Mouse (Mus musculus): ENCODE measurements at regions not wholly inside any gene's neighbourhood (a gene's known extent, or its start where the extent isn't known, plus 50 kb on each side); places are given as distances from the start of the nearest gene placed in this dataset.

- H3K27ac ChIP-seq (ENCODE audit: low read length), result no peak overlapping the region
- H3K27me3 ChIP-seq (ENCODE audit: control insufficient read depth, insufficient read depth, low read length), result no peaks in the 10 kb centered on the region
- H3K4me2 ChIP-seq (ENCODE audit: low read depth, low read length), result no peak overlapping the region
- no peak for ATAC-seq (ENCODE audit: insufficient read depth, low FRiP score)
- no peaks in the 10 kb centered on the region for H3K4me1 ChIP-seq (ENCODE audit: control insufficient read depth, insufficient read depth, low read length)
- H3K4me3 ChIP-seq (replicated peaks; ENCODE audit: low read length), result no peak overlapping the region
- H3K9me3 ChIP-seq (replicated peaks; ENCODE audit: control insufficient read depth, low read length), result no peaks in the 10 kb centered on the region
- no peak overlapping the region for H3K9ac ChIP-seq (ENCODE audit: low read length)
- WGBS, result 68% methylated on average over 3 of the region's 3 CpGs
- no peaks in the 10 kb centered on the region for H3K36me3 ChIP-seq (ENCODE audit: control insufficient read depth, insufficient read depth, low read length)
These were observed 408.4 kb upstream of the Fam174a start for GRCm38 (mm10) chr1:94904982-94905507.

- Histone ChIP-seq H3K4me1 (ENCODE audit: control insufficient read depth, insufficient read depth, low read length) (no peaks in the 10 kb centered on the region), H3K27me3 (ENCODE audit: control insufficient read depth, insufficient read depth, low read length) (no peaks in the 10 kb centered on the region)
These were observed 402.6 kb upstream of the Fam174a start for GRCm38 (mm10) chr1:94910839-94911238.

More at GRCm38 (mm10) chr1:94910839-94911238, 402.6 kb upstream of the Fam174a start:
- Histone ChIP-seq H3K36me3 (ENCODE audit: control insufficient read depth, insufficient read depth, low read length) (no peaks in the 10 kb centered on the region), H3K9ac (ENCODE audit: low read length) (no peak overlapping the region), H3K4me2 (ENCODE audit: low read depth, low read length) (no peak overlapping the region), H3K27ac (ENCODE audit: low read length) (no peak overlapping the region), H3K4me3 (replicated peaks; ENCODE audit: low read length) (no peak overlapping the region), H3K9me3 (replicated peaks; ENCODE audit: control insufficient read depth, low read length) (no peaks in the 10 kb centered on the region)
- no peak for ATAC-seq (ENCODE audit: insufficient read depth, low FRiP score)
